Mouse (Mus musculus) hindbrain, embryonic 13.5 days (tissue): ENCODE results near the gene Olfr577. TPM values are rescaled to one million over a fixed set of nuclear protein-coding genes. Genes with fewer than 3 reads are reported as not detected.

Experiments
- polyA plus RNA-seq: library from polyadenylated mRNA; unstranded; fragments of >200 nt; fragmentation: Nextera tagmentation; extraction: Ambion mirVana; gene quantifications from 2 replicates; pipeline ENCODE4 v1.2.1, GENCODE M21; 2015

Gene Olfr577
- polyA plus RNA-seq, 1 experiment from 2014 or later, result not detected

Other genes starting within 250 kb of the Olfr577 start
- gene Olfr559, start 248.5 kb downstream of the Olfr577 start, polyA plus RNA-seq, result not detected in 2 replicates
- not detected in 2 replicates for gene Olfr560, start 216.6 kb downstream of the Olfr577 start, polyA plus RNA-seq
- 0.09 and 0.10 TPM in 2 replicates for gene Olfr78, start 216.5 kb downstream of the Olfr577 start, polyA plus RNA-seq
- gene Olfr561, start 204.7 kb downstream of the Olfr577 start, polyA plus RNA-seq, result not detected in 2 replicates
- gene Olfr564, start 172.5 kb downstream of the Olfr577 start, polyA plus RNA-seq, result not detected in 2 replicates
- gene Olfr566, start 117.2 kb downstream of the Olfr577 start, polyA plus RNA-seq, result not detected in 2 replicates
- gene Olfr568, start 98.8 kb downstream of the Olfr577 start, polyA plus RNA-seq, result not detected in 2 replicates
- not detected in 2 replicates for gene Olfr569, start 85.1 kb downstream of the Olfr577 start, polyA plus RNA-seq
- gene Olfr570, start 81.4 kb downstream of the Olfr577 start, polyA plus RNA-seq, result not detected in 2 replicates
- gene Olfr571, start 58.4 kb downstream of the Olfr577 start, polyA plus RNA-seq, result not detected in 2 replicates
- not detected in 2 replicates for gene Olfr572, start 51.5 kb downstream of the Olfr577 start, polyA plus RNA-seq
- not detected in 2 replicates for gene Olfr573-ps1, start 33.4 kb downstream of the Olfr577 start, polyA plus RNA-seq
- gene Olfr574, start 27.5 kb downstream of the Olfr577 start, polyA plus RNA-seq, result not detected in 2 replicates
- gene Olfr575, start 17.2 kb downstream of the Olfr577 start, polyA plus RNA-seq, result not detected in 2 replicates
- not detected in 2 replicates for gene Olfr576, start 13.3 kb downstream of the Olfr577 start, polyA plus RNA-seq
- gene Olfr578, start 13.4 kb upstream of the Olfr577 start, polyA plus RNA-seq, result not detected in 2 replicates
- not detected in 2 replicates for gene Olfr582, start 62.1 kb upstream of the Olfr577 start, polyA plus RNA-seq
- not detected in 2 replicates for gene Olfr583, start 75.4 kb upstream of the Olfr577 start, polyA plus RNA-seq
- not detected in 2 replicates for gene Olfr584, start 105.9 kb upstream of the Olfr577 start, polyA plus RNA-seq
- gene Olfr585, start 121.8 kb upstream of the Olfr577 start, polyA plus RNA-seq, result not detected in 2 replicates
- not detected in 2 replicates for gene Olfr586, start 149.7 kb upstream of the Olfr577 start, polyA plus RNA-seq
- gene Olfr588-ps1, start 164.9 kb upstream of the Olfr577 start, polyA plus RNA-seq, result not detected in 2 replicates
- not detected in 2 replicates for gene Olfr589, start 180.4 kb upstream of the Olfr577 start, polyA plus RNA-seq
- not detected in 2 replicates for gene Olfr591, start 202.4 kb upstream of the Olfr577 start, polyA plus RNA-seq
- gene Olfr592, start 208.9 kb upstream of the Olfr577 start, polyA plus RNA-seq, result not detected in 2 replicates
- not detected in 2 replicates for gene Olfr593, start 235.9 kb upstream of the Olfr577 start, polyA plus RNA-seq
- not detected in 2 replicates for gene Olfr594, start 241.1 kb upstream of the Olfr577 start, polyA plus RNA-seq